ENCODE assay signal across 8 mouse cellular contexts in genomic region chr2:180119439-180120291, GRCm38 (mm10). TPM values are rescaled to one million over a fixed set of nuclear protein-coding genes. Genes with fewer than 3 reads are reported as not detected.
DNase-seq lines count a peak whose midpoint lies in the region; ATAC-seq and TF ChIP-seq lines count a peak whose summit lies in the region.

No protein-coding gene starts in this region.

- H3K36me3 ChIP-seq in hindbrain, embryonic 10.5 days = peaks cover 15% of the 10 kb centered on the region
- no peaks in the 10 kb centered on the region for H3K36me3 ChIP-seq in lung, postnatal 0 days (ENCODE audit: insufficient read depth, low read length)
- peaks cover 6% of the 10 kb centered on the region; the same call in 1 of the 2 replicates for H3K36me3 ChIP-seq in stomach, embryonic 16.5 days (ENCODE audit: control insufficient read depth, insufficient read depth, low read length)

- no peaks in the 10 kb centered on the region for H3K9me3 ChIP-seq in hindbrain, embryonic 10.5 days
- no peaks in the 10 kb centered on the region for H3K9me3 ChIP-seq in lung, postnatal 0 days (ENCODE audit: low read length)
- H3K9me3 ChIP-seq in stomach, embryonic 16.5 days (replicated peaks; ENCODE audit: control insufficient read depth, low read length) = 0 out of 2 replicates have a peak, but pooled peaks cover 3% of the 10 kb centered on the region

- no peak for TF ChIP-seq EP300 in lung, postnatal 0 days (IDR thresholded peaks at IDR 0.05)

- WGBS in hindbrain, embryonic 10.5 days = under 1% methylated on average over 68 of the region's 68 CpGs
- under 1% methylated on average over 53 of the region's 68 CpGs for WGBS in lung, postnatal 0 days
- WGBS in stomach, embryonic 16.5 days = 1% methylated on average over 60 of the region's 68 CpGs

- TF ChIP-seq CTCF in lung, postnatal 0 days (IDR thresholded peaks at IDR 0.05) = 0 out of 2 replicates have a peak, but pooled peaks have one; percentile 8

- peak overlapping the region; percentile 88 for H3K4me2 ChIP-seq in lung, postnatal 0 days (replicated peaks; ENCODE audit: low read depth, low read length)
- H3K4me2 ChIP-seq in stomach, embryonic 16.5 days (ENCODE audit: low read depth, low read length) = peak overlapping the region; percentile 84

- peak; percentile 14 for ATAC-seq in frontal cortex, adult (ENCODE audit: low TSS enrichment)
- peak; percentile 12 for ATAC-seq in lung, postnatal 0 days
- peak; percentile 1; the same call in 1 of the 2 replicates for ATAC-seq in stomach, embryonic 16.5 days (ENCODE audit: insufficient read depth, low FRiP score)

- H3K27ac ChIP-seq in hindbrain, embryonic 10.5 days = peak overlapping the region; percentile 93
- H3K27ac ChIP-seq in lung, postnatal 0 days (ENCODE audit: low read length) = peak overlapping the region; percentile 91
- H3K27ac ChIP-seq in stomach, embryonic 16.5 days (ENCODE audit: low read length) = peak overlapping the region; percentile 84

- peak overlapping the region; percentile 77 for H3K9ac ChIP-seq in lung, postnatal 0 days (replicated peaks; ENCODE audit: low read depth)
- peak overlapping the region; percentile 90 for H3K9ac ChIP-seq in stomach, embryonic 16.5 days (ENCODE audit: low read length)

- no peak for DNase-seq in frontal cortex, postnatal 25 days (ENCODE audit: low spot score in 2 of 2)
- peak; percentile 77 for DNase-seq in A20 (ENCODE audit: low read depth, low spot score)
- DNase-seq in embryo, embryonic 10 days (ENCODE audit: low spot score) = peak; percentile 44
- DNase-seq in hindbrain, embryonic 10.5 days (ENCODE audit: low spot score) = no peak
- peak; percentile 56 for DNase-seq in lung, postnatal 0 days (ENCODE audit: low spot score)
- no peak for DNase-seq in layer of hippocampus, postnatal 36 days

- peak overlapping the region; percentile 95 for H3K4me3 ChIP-seq in hindbrain, embryonic 10.5 days
- H3K4me3 ChIP-seq in lung, postnatal 0 days (ENCODE audit: low read depth, low read length) = peak overlapping the region; percentile 81
- H3K4me3 ChIP-seq in stomach, embryonic 16.5 days (replicated peaks; ENCODE audit: low read length) = peak overlapping the region; percentile 94

- H3K27me3 ChIP-seq in hindbrain, embryonic 10.5 days (ENCODE audit: insufficient read depth, poor library complexity, severe bottlenecking) = 0 out of 2 replicates have a peak, but pooled peaks cover 6% of the 10 kb centered on the region
- H3K27me3 ChIP-seq in lung, postnatal 0 days (replicated peaks; ENCODE audit: insufficient read depth, low read length) = no peaks in the 10 kb centered on the region
- no peaks in the 10 kb centered on the region for H3K27me3 ChIP-seq in stomach, embryonic 16.5 days (ENCODE audit: control insufficient read depth, insufficient read depth, low read length)

- peaks cover 56% of the 10 kb centered on the region for H3K4me1 ChIP-seq in hindbrain, embryonic 10.5 days (replicated peaks)
- peaks cover 43% of the 10 kb centered on the region for H3K4me1 ChIP-seq in lung, postnatal 0 days (ENCODE audit: insufficient read depth, low read depth, low read length)
- H3K4me1 ChIP-seq in stomach, embryonic 16.5 days (ENCODE audit: control insufficient read depth, insufficient read depth, low read length) = peaks cover 37% of the 10 kb centered on the region

RNA-seq across cellular contexts. Expression of gene Osbpl2, which starts 0.6 kb away (rescaled TPM):
- 29.0 and 42.2 TPM in 2 replicates for polyA plus RNA-seq in hindbrain, embryonic 10.5 days (2016; fragmentation: Nextera tagmentation; extraction: Ambion mirVana)
- polyA plus RNA-seq in lung, postnatal 0 days (2015; fragmentation: Nextera tagmentation; extraction: Ambion mirVana) = 35.3 and 36.1 TPM in 2 replicates
- 39.6 and 43.1 TPM in 2 replicates for polyA plus RNA-seq in stomach, embryonic 16.5 days (2015; fragmentation: Nextera tagmentation; extraction: Ambion mirVana)
- 10 to 100 TPM; 46.0 to 46.8 TPM for total RNA-seq in layer of hippocampus, postnatal 36 days (2021)

RNA-seq across cellular contexts. Expression of gene Hrh3, which starts 15.4 kb away (rescaled TPM):
- polyA plus RNA-seq in hindbrain, embryonic 10.5 days (2016; fragmentation: Nextera tagmentation; extraction: Ambion mirVana) = 1.5 and 4.2 TPM in 2 replicates
- polyA plus RNA-seq in lung, postnatal 0 days (2015; fragmentation: Nextera tagmentation; extraction: Ambion mirVana) = 0.14 TPM in 1 of 2 replicates, not detected in the other
- not detected in 2 replicates for polyA plus RNA-seq in stomach, embryonic 16.5 days (2015; fragmentation: Nextera tagmentation; extraction: Ambion mirVana)
- total RNA-seq in layer of hippocampus, postnatal 36 days (2021) = 10 to 100 TPM; 42.8 to 44.2 TPM

RNA-seq across cellular contexts. Expression of gene Mtg2, which starts 49.3 kb away (rescaled TPM):
- polyA plus RNA-seq in hindbrain, embryonic 10.5 days (2016; fragmentation: Nextera tagmentation; extraction: Ambion mirVana) = 33.9 TPM in 2 replicates
- 18.7 and 18.9 TPM in 2 replicates for polyA plus RNA-seq in lung, postnatal 0 days (2015; fragmentation: Nextera tagmentation; extraction: Ambion mirVana)
- polyA plus RNA-seq in stomach, embryonic 16.5 days (2015; fragmentation: Nextera tagmentation; extraction: Ambion mirVana) = 27.0 and 27.9 TPM in 2 replicates
- 10 to 100 TPM; 18.3 to 25.3 TPM for total RNA-seq in layer of hippocampus, postnatal 36 days (2021)

RNA-seq across cellular contexts. Expression of gene Adrm1, which starts 51.6 kb away (rescaled TPM):
- 278 and 297 TPM in 2 replicates for polyA plus RNA-seq in hindbrain, embryonic 10.5 days (2016; fragmentation: Nextera tagmentation; extraction: Ambion mirVana)
- 119 and 136 TPM in 2 replicates for polyA plus RNA-seq in lung, postnatal 0 days (2015; fragmentation: Nextera tagmentation; extraction: Ambion mirVana)
- 154 and 171 TPM in 2 replicates for polyA plus RNA-seq in stomach, embryonic 16.5 days (2015; fragmentation: Nextera tagmentation; extraction: Ambion mirVana)
- total RNA-seq in layer of hippocampus, postnatal 36 days (2021) = 100 to 1,000 TPM in 1 of 2 experiments, 10 to 100 TPM in 1; 96.9 to 103 TPM

Comparison
In these comparisons a context has a peak if more than half of its experiments do, and no peak if none do; other contexts are left out.
1. DNase-seq: peak in A20 (single experiment), embryo, embryonic 10 days (single experiment) and lung, postnatal 0 days (single experiment); none in frontal cortex, postnatal 25 days (0 of 2), hindbrain, embryonic 10.5 days (single experiment) and layer of hippocampus, postnatal 36 days (0 of 2).
2. Peak in every context shown above with its lines, with median percentiles within 50 percentile points of each other: ATAC-seq, H3K27ac ChIP-seq and H3K4me3 ChIP-seq.